In the genomic region with DNA sequence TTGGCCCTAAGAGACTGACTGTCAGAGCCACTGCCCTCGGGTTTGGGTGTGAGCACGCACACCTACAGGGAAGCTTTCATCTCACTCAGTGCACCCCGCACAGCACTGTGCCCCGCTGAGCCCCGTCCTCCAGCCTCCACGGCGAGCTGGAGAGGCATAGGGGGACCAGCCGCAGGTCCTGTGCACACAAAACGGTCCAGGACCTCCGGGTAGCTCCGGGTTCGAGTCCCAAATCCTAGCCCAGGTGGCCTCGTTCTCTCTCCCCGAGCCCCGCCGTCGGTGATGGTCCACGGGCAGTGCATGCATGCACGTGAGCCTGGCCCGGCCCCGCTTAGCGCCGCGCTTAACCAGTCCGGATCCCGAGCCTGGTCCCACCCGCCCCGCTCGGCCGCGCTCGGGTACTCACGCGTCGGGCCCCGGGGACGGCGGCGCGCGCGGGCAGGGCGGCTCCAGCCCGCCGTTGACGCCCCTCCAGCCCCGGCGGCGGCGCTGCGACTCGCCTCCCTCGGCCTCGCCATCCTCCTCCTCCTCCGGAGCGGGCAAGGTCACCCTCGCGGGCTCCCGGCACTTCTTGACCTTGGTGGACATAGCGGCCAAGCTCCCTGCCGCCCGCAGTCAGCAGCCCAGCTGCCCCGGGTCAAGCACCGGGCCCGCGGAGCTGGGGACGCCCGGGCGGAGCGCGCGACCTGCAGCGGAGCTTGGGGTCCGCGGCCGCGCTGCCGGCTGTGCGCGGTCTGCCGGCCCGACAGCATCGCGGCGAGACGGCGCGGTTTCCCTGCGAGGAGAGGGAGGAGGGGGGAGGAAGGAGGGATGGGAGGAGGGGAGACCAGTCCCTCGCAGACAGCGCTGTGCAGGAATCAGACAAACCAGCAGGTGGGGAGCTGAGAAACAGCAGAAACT, we compare ENCODE assay signal across 8 mouse cellular contexts. TPM values are rescaled to one million over a fixed set of nuclear protein-coding genes. Genes with fewer than 3 reads are reported as not detected.
DNase-seq lines count a peak whose midpoint lies in the region; ATAC-seq and TF ChIP-seq lines count a peak whose summit lies in the region.

Gene Trpc3, minus strand, starts transcription at position 776 of the 900 bp plus-strand sequence.

- H3K4me1 ChIP-seq in embryonic facial prominence, embryonic 11.5 days (ENCODE audit: control insufficient read depth, insufficient read depth, low read length) = no peaks in the 10 kb centered on the region
- peaks cover 5% of the 10 kb centered on the region; the same call in 1 of the 2 replicates for H3K4me1 ChIP-seq in heart, embryonic 12.5 days (replicated peaks)
- H3K4me1 ChIP-seq in kidney, embryonic 14.5 days (ENCODE audit: control insufficient read depth, insufficient read depth, low read length) = no peaks in the 10 kb centered on the region
- H3K4me1 ChIP-seq in liver, embryonic 13.5 days (replicated peaks) = no peaks in the 10 kb centered on the region
- peaks cover 4% of the 10 kb centered on the region; the same call in 1 of the 2 replicates for H3K4me1 ChIP-seq in olfactory bulb, adult 2 months (ENCODE audit: control insufficient read depth, insufficient read depth, low read length)

- H3K27me3 ChIP-seq in embryonic facial prominence, embryonic 11.5 days (ENCODE audit: control insufficient read depth, insufficient read depth, low read length) = peaks cover 11% of the 10 kb centered on the region
- H3K27me3 ChIP-seq in heart, embryonic 12.5 days (replicated peaks) = no peaks in the 10 kb centered on the region
- H3K27me3 ChIP-seq in kidney, embryonic 14.5 days (ENCODE audit: control insufficient read depth, insufficient read depth, low read length) = peaks cover 5% of the 10 kb centered on the region
- H3K27me3 ChIP-seq in liver, embryonic 13.5 days = peaks cover 46% of the 10 kb centered on the region

- no peak within 1 kb of the TSS for H3K27ac ChIP-seq in embryonic facial prominence, embryonic 11.5 days (replicated peaks; ENCODE audit: low read depth, low read length)
- H3K27ac ChIP-seq in heart, embryonic 12.5 days (ENCODE audit: poor library complexity, severe bottlenecking) = no peak within 1 kb of the TSS
- H3K27ac ChIP-seq in kidney, embryonic 14.5 days (ENCODE audit: low read depth, low read length) = no peak within 1 kb of the TSS
- no peak within 1 kb of the TSS for H3K27ac ChIP-seq in liver, embryonic 13.5 days
- H3K27ac ChIP-seq in olfactory bulb, adult 2 months (ENCODE audit: insufficient read depth, low read depth, low read length) = peak within 1 kb of the TSS; percentile 43; the same call in 1 of the 2 replicates

- under 1% methylated on average over 74 of the region's 91 CpGs for WGBS in embryonic facial prominence, embryonic 11.5 days
- WGBS in heart, embryonic 12.5 days = 1% methylated on average over 91 of the region's 91 CpGs
- 2% methylated on average over 74 of the region's 91 CpGs for WGBS in kidney, embryonic 14.5 days
- 1% methylated on average over 91 of the region's 91 CpGs for WGBS in liver, embryonic 13.5 days (ENCODE audit: insufficient replicate concordance)
- under 1% methylated on average over 89 of the region's 91 CpGs for WGBS in olfactory bulb, adult 2 months

- no peaks in the 10 kb centered on the region for H3K9me3 ChIP-seq in embryonic facial prominence, embryonic 11.5 days (replicated peaks; ENCODE audit: control insufficient read depth, low read length)
- H3K9me3 ChIP-seq in heart, embryonic 12.5 days (replicated peaks) = no peaks in the 10 kb centered on the region
- no peaks in the 10 kb centered on the region for H3K9me3 ChIP-seq in kidney, embryonic 14.5 days (ENCODE audit: control insufficient read depth, low read length)
- no peaks in the 10 kb centered on the region for H3K9me3 ChIP-seq in liver, embryonic 13.5 days (replicated peaks)

- H3K9ac ChIP-seq in embryonic facial prominence, embryonic 11.5 days (replicated peaks; ENCODE audit: low read length) = peak within 1 kb of the TSS; percentile 75
- H3K9ac ChIP-seq in heart, embryonic 12.5 days = peak within 1 kb of the TSS; percentile 81
- H3K9ac ChIP-seq in kidney, embryonic 14.5 days (ENCODE audit: low read depth, low read length) = peak within 1 kb of the TSS; percentile 53
- H3K9ac ChIP-seq in liver, embryonic 13.5 days = 0 out of 2 replicates have a peak within 1 kb of the TSS, but pooled peaks have one; percentile 6

- H3K36me3 ChIP-seq in embryonic facial prominence, embryonic 11.5 days (replicated peaks; ENCODE audit: control insufficient read depth, insufficient read depth, low read depth, low read length) = no peaks in the 10 kb centered on the region
- no peaks in the 10 kb centered on the region for H3K36me3 ChIP-seq in heart, embryonic 12.5 days
- H3K36me3 ChIP-seq in kidney, embryonic 14.5 days (ENCODE audit: control insufficient read depth, insufficient read depth, low read length) = no peaks in the 10 kb centered on the region
- no peaks in the 10 kb centered on the region for H3K36me3 ChIP-seq in liver, embryonic 13.5 days

- H3K4me3 ChIP-seq in embryonic facial prominence, embryonic 11.5 days (ENCODE audit: low read depth, low read length) = peak within 1 kb of the TSS; percentile 66
- peak within 1 kb of the TSS; percentile 70 for H3K4me3 ChIP-seq in heart, embryonic 12.5 days
- H3K4me3 ChIP-seq in kidney, embryonic 14.5 days (ENCODE audit: low read length) = peak within 1 kb of the TSS; percentile 69
- peak within 1 kb of the TSS; percentile 58 for H3K4me3 ChIP-seq in liver, embryonic 13.5 days (replicated peaks)
- peak within 1 kb of the TSS; percentile 86 for H3K4me3 ChIP-seq in olfactory bulb, adult 2 months (ENCODE audit: insufficient read depth, low read depth, low read length)

- peak; percentile 13; the same call in 1 of the 2 replicates for TF ChIP-seq CTCF in olfactory bulb, adult 2 months (IDR thresholded peaks at IDR 0.05; ENCODE audit: insufficient read depth, low read depth, low read length)

- peak; percentile 4 for DNase-seq in urinary bladder, postnatal 25 days (ENCODE audit: low spot score)
- no peak for DNase-seq in urinary bladder, postnatal 36 days (ENCODE audit: low spot score in 2 of 2)
- DNase-seq in embryonic facial prominence, embryonic 11.5 days (ENCODE audit: low spot score) = peak; percentile 80
- no peak for DNase-seq in liver, embryonic 13.5 days
- DNase-seq in yolk sac, embryonic 10.5 days (ENCODE audit: low spot score) = peak; percentile 56

- no peak for TF ChIP-seq POLR2A in olfactory bulb, adult 2 months (IDR thresholded peaks at IDR 0.05; ENCODE audit: insufficient read depth, low read depth, low read length)

- peak; percentile 90 for ATAC-seq in embryonic facial prominence, embryonic 11.5 days (replicated peaks; ENCODE audit: insufficient number of reproducible peaks, low FRiP score, low TSS enrichment, low read depth)
- peak; percentile 87 for ATAC-seq in heart, embryonic 12.5 days (ENCODE audit: insufficient number of reproducible peaks, low FRiP score)
- peak; percentile 91 for ATAC-seq in kidney, embryonic 14.5 days (ENCODE audit: low FRiP score, low TSS enrichment)
- no peak for ATAC-seq in liver, embryonic 13.5 days (ENCODE audit: low read depth)

- H3K4me2 ChIP-seq in embryonic facial prominence, embryonic 11.5 days (ENCODE audit: low read depth, low read length) = peak within 1 kb of the TSS; percentile 89
- H3K4me2 ChIP-seq in heart, embryonic 12.5 days = peak within 1 kb of the TSS; percentile 89
- peak within 1 kb of the TSS; percentile 89 for H3K4me2 ChIP-seq in kidney, embryonic 14.5 days (replicated peaks; ENCODE audit: low read depth, low read length)
- H3K4me2 ChIP-seq in liver, embryonic 13.5 days = peak within 1 kb of the TSS; percentile 65

RNA-seq across cellular contexts. Expression of gene Trpc3, which starts in this region (rescaled TPM):
- 4.2 and 5.5 TPM in 2 replicates for polyA plus RNA-seq in embryonic facial prominence, embryonic 11.5 days (2014; fragmentation: Nextera tagmentation; extraction: Ambion mirVana)
- polyA plus RNA-seq in heart, embryonic 12.5 days (2016; fragmentation: Nextera tagmentation; extraction: Ambion mirVana) = 6.4 and 7.3 TPM in 2 replicates
- polyA plus RNA-seq in kidney, embryonic 14.5 days (2014; fragmentation: Nextera tagmentation; extraction: Ambion mirVana) = 9.2 and 10.1 TPM in 2 replicates
- polyA plus RNA-seq in liver, embryonic 13.5 days (2015; fragmentation: Nextera tagmentation; extraction: Ambion mirVana) = 0.15 and 0.46 TPM in 2 replicates
- polyA plus RNA-seq in olfactory bulb, adult 2 months (2012; ENCODE audit: insufficient read depth, insufficient read length, low replicate concordance, missing spikeins) = not detected in 2 replicates

Comparison
In these comparisons a context has a peak if more than half of its experiments do, and no peak if none do; other contexts are left out.
1. DNase-seq: peak in urinary bladder, postnatal 25 days (single experiment), embryonic facial prominence, embryonic 11.5 days (single experiment) and yolk sac, embryonic 10.5 days (single experiment); none in urinary bladder, postnatal 36 days (0 of 2) and liver, embryonic 13.5 days (single experiment).
2. H3K9ac ChIP-seq: peak in every context shown above with its lines; median percentile 81 in heart, embryonic 12.5 days; 75 in embryonic facial prominence, embryonic 11.5 days; 53 in kidney, embryonic 14.5 days; 6 in liver, embryonic 13.5 days.
3. Peak in every context shown above with its lines, with median percentiles within 50 percentile points of each other: H3K4me2 ChIP-seq and H3K4me3 ChIP-seq.